Mouse (Mus musculus): ENCODE data around the gene Rbm20.
"Not testable (repeated sequence)": the region's sequence is repeated elsewhere in the genome, so short reads cannot be mapped to it uniquely, and the experiment has no call there.

Gene Rbm20

GRCm38 (mm10) chr19:53676718-53677634, at the start of gene Rbm20:
Gene Rbm20, plus strand, starts transcription at chr19:53677306.
- no peak for DNase-seq (ENCODE audit: low spot score)

GRCm38 (mm10) chr19:53638041-53638440, 39.1 kb upstream of the Rbm20 start:
- no peak for DNase-seq (ENCODE audit: low spot score)

- no peak for DNase-seq (ENCODE audit: low spot score)
These were observed 38.4 kb upstream of the Rbm20 start for GRCm38 (mm10) chr19:53638727-53639126.

- DNase-seq (ENCODE audit: low spot score): peak; percentile 33
These were observed 33.0 kb upstream of the Rbm20 start for GRCm38 (mm10) chr19:53644020-53644595.

GRCm38 (mm10) chr19:53647301-53647700, 29.8 kb upstream of the Rbm20 start:
- DNase-seq (ENCODE audit: low spot score): no peak

GRCm38 (mm10) chr19:53648056-53648455, 29.1 kb upstream of the Rbm20 start:
- DNase-seq (ENCODE audit: low spot score): no peak

- DNase-seq (ENCODE audit: low spot score): no peak
These were observed 28.3 kb upstream of the Rbm20 start for GRCm38 (mm10) chr19:53648802-53649236.

GRCm38 (mm10) chr19:53649361-53649760, 27.7 kb upstream of the Rbm20 start:
- DNase-seq (ENCODE audit: low spot score): no peak

- DNase-seq (ENCODE audit: low spot score): no peak
These were observed 27.3 kb upstream of the Rbm20 start for GRCm38 (mm10) chr19:53649802-53650201.

- no peak for DNase-seq (ENCODE audit: low spot score)
These were observed 26.2 kb upstream of the Rbm20 start for GRCm38 (mm10) chr19:53650921-53651320.

GRCm38 (mm10) chr19:53652267-53652666, 24.8 kb upstream of the Rbm20 start:
- DNase-seq (ENCODE audit: low spot score): no peak

GRCm38 (mm10) chr19:53653624-53654467, 23.3 kb upstream of the Rbm20 start:
- no peak for DNase-seq (ENCODE audit: low spot score)

GRCm38 (mm10) chr19:53656443-53656842, 20.7 kb upstream of the Rbm20 start:
- not testable (repeated sequence) for DNase-seq (ENCODE audit: low spot score)

GRCm38 (mm10) chr19:53657437-53657836, 19.7 kb upstream of the Rbm20 start:
- DNase-seq (ENCODE audit: low spot score): no peak

- peak; percentile 30 for DNase-seq (ENCODE audit: low spot score)
These were observed 16.2 kb upstream of the Rbm20 start for GRCm38 (mm10) chr19:53660722-53661420.

- no peak for DNase-seq (ENCODE audit: low spot score)
These were observed 15.0 kb upstream of the Rbm20 start for GRCm38 (mm10) chr19:53661938-53662722.

- no peak for DNase-seq (ENCODE audit: low spot score)
These were observed 12.3 kb upstream of the Rbm20 start for GRCm38 (mm10) chr19:53664831-53665230.

GRCm38 (mm10) chr19:53665391-53665790, 11.7 kb upstream of the Rbm20 start:
- DNase-seq (ENCODE audit: low spot score): no peak

GRCm38 (mm10) chr19:53666708-53667107, 10.4 kb upstream of the Rbm20 start:
- DNase-seq (ENCODE audit: low spot score): no peak

- no peak for DNase-seq (ENCODE audit: low spot score)
These were observed 8.3 kb upstream of the Rbm20 start for GRCm38 (mm10) chr19:53668821-53669220.

GRCm38 (mm10) chr19:53670625-53671141, 6.4 kb upstream of the Rbm20 start:
- DNase-seq (ENCODE audit: low spot score): no peak
